Mouse (Mus musculus): ENCODE results near the gene Polg2. TPM values are rescaled to one million over a fixed set of nuclear protein-coding genes. Genes with fewer than 3 reads are reported as not detected.
"Not testable (repeated sequence)": the region's sequence is repeated elsewhere in the genome, so short reads cannot be mapped to it uniquely, and the experiment has no call there.

Gene Polg2
- total RNA-seq, 2 experiments from 2014 or later, result 13.0 to 27.3 TPM

DNA sequence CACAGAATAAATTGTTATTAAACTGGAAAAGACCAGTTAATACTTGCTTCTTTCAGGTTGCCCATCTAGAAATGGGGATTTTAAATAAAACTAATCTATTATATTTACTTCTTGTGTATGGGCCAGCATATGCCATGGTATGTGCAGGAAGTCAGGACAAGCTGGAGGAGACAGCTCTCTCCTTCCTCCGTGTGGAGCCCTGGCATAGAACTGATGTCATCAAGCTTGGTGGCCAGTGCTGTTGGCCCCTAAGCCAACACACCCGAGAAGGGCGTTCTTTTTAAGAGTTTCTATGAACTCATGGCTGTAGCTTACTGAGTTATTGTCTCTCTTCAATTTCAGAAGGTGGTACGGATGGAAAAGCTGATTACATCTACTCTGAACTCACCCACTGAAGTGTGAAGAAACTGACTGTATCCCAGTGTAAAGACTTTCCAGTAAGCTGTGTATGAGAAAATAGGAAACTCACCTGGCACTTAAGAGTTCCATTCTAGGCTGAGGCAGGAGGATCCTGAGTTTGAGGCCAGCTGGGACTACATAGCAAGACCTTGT, 12.7 kb downstream of the Polg2 start:
- ATAC-seq (replicated peaks; ENCODE audit: poor library complexity, severe bottlenecking), result no peak

DNA sequence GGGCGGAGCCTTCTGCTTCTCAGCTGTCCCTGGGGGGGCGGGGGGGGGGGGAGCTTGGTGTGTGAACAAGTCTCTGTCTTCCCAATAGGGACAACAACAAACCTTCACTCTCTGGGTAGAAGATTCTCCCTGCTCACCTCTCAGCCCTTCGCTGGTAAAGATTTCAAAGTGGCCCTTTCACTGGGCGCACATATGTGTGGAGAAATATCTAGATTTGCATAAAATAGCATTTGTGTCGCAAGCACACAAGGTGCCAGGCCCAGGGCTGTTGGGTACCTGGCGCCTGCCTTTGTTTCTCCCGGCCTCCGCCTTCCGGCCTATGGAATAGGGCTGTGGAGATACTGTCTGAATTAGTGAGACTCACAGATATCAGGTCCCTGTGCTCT, 16.5 kb downstream of the Polg2 start:
- no peak for ATAC-seq (replicated peaks; ENCODE audit: poor library complexity, severe bottlenecking)

DNA sequence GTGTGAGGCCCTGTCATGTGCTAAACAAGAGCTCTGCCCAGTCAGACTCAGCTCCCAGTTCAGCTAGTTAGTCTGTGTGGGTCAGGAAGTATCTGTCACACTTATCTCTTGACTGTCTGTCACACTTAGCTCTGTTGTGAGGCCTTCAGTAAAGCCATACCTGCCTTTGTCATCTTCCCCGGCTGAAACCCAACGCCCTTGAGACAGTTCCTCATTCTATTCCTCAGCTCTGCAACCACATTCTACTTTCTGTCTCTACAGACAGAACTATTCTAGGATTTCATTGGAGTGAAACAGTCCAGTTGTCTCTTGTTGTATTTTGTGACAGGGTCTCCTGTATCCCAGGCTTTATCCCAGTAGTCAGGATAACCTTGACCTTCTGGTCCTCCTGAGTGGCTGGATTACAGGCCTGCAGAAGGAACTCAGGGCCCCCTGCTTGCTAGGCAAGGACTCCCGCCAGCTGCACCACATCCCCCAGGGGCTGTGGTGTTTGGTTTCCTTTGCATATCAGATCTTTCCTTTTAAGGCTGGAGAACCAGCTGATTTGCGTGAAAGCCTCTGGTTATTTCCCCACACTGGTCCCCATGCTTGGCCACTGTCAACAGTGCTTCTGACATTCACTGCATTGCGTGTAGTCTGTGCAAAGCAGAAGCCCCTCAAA, 17.1 kb downstream of the Polg2 start:
- peak; percentile 75 for ATAC-seq (replicated peaks; ENCODE audit: poor library complexity, severe bottlenecking)

DNA sequence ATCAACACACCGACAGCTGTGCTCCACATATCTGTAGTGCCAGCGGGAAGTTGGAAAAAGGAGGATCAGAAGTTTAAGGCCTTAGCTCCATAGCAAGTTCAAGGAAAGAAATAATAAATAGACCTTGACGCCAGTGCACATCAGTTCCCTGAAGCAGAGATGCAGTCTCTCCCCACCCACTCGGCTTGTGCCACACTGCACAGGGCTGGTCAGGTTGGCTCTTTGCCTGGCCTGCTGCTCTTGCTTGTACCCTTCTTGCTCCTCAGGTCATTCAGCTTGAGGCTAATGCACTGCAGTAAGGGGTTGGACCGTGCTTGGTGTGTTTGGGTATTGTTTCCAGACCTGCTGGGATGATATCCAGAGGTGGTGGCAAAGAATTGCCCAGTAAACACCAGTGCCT, 18.8 kb downstream of the Polg2 start:
- no peak for ATAC-seq (replicated peaks; ENCODE audit: poor library complexity, severe bottlenecking)

DNA sequence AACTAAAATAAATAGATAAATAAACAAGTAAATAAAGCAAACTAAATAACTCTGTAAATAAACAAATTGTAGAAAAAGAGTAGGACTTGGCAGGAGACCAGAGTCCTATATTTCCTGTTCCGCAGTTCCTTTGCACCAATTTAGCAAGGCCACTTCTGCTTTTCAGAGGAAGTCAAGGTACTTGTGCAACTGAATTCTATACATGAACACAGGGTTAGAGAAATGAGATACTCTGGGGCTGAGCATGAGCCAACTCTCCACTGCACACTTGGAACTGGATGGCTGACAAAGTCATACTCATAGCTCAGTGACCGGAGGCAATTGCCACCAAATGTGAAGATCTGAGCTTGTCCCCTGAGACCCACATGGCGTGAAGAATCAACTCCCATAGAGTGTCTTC, 20.3 kb downstream of the Polg2 start:
- ATAC-seq (replicated peaks; ENCODE audit: poor library complexity, severe bottlenecking), result peak; percentile 75

DNA sequence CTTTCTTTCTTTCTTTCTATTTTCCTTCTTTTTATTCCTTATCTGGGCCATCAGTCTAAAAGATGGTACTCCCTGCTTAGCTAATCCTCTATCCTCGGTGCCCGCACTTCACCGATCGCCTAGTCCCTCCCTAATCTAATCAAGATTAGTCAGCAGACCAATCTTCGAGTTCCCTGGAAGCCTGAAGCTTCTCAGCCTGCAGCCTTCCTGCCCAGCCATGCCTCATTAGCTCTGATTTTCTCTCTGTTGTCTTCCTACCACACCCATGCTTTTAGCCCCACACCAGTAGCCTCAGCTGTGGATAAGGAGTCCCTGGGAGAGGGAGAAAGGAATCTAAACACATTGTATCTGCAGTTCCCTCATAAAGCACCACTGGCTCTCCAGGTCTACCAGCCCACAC, 23.8 kb downstream of the Polg2 start:
- ATAC-seq (replicated peaks; ENCODE audit: poor library complexity, severe bottlenecking), result no peak

DNA sequence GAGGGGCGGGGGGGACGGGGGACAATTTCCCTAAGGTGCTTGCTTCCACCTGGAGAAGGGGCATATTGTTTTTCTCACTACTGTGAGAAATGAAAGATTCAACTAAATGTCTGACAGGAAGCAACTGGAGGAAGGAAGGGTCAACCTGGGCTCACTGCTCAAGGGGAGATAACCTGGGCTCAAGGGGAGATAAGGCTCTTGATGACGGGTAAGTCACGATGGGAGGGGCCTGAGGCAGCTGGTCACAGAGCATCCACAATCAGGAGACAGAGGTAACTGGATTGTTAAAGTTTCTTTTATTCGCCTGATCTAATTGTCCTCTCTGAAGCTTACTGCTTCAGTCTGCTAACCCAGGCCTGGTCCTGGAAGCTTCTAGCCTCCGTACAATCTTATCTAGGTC, 26.0 kb downstream of the Polg2 start:
- no peak for ATAC-seq (replicated peaks; ENCODE audit: poor library complexity, severe bottlenecking)

DNA sequence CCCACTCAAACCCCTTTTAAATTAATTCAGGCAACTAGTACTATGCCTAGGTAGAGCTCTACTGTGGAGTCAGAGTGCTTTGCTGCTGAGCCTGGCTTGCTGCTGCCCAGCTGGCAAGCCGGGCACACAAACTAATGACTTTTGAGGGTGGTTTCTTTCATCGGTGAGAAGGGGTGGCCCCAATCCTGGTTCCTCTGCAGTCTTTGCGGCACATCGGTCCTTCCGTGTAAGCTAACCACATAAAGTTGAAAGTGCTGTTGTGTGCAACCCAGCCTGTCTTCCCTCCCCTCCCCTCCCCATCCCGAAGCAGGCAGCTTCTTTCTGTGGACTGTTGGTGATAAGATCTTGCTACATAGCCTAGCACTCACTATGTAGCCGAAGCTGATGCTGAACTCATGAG, 27.2 kb downstream of the Polg2 start:
- ATAC-seq (replicated peaks; ENCODE audit: poor library complexity, severe bottlenecking), result peak; percentile 85

DNA sequence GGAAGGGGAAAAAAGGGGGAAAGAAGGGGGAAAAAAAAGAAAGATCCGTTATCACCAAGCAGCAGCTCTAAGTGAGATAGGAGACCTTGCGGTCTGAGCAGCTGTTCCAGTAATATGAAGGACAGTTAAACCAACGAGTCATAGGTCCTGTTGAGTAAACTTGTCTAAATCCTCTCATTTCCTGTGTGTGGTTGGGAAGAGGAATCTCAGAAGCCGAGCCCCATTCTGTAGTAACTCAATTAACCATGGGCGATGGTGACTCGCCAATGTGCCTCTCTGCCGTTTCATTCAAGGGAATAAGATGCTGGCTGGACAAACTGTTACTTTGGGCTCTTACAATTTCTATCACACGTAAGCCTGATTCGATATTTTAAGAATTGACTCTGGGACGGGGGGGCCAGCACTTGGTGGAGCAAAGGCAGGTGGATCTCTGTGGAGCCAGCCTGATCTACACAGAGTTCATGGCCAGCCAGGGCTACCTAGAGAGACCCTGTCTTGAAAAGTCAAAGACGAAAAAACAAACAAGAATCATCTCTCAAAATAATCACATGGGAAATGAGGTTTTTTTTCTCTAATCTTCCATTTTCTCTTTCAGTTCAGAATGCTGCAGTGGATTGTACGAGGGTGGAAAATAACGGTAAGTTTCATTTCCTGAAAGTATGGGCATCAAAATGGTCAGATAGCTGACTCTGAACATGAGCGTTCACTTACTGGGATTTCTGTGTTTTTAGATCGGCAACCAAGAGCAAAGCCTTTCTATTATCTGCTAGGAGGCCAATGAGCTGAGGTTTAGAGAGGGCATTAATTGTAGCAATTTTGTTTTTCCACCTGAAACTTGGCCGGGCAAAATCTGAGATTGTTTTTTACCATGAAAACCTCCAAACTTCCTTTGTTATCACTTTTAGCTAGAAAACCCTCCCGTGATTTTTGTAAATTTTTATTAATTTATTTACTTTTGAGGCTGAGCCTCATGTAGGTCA, 28.0 kb downstream of the Polg2 start, which contains the start of gene Milr1:
Gene Milr1 (plus strand): TSS at position 188 of the 980 bp plus-strand sequence.
- ATAC-seq (replicated peaks; ENCODE audit: poor library complexity, severe bottlenecking), result peak; percentile 79

DNA sequence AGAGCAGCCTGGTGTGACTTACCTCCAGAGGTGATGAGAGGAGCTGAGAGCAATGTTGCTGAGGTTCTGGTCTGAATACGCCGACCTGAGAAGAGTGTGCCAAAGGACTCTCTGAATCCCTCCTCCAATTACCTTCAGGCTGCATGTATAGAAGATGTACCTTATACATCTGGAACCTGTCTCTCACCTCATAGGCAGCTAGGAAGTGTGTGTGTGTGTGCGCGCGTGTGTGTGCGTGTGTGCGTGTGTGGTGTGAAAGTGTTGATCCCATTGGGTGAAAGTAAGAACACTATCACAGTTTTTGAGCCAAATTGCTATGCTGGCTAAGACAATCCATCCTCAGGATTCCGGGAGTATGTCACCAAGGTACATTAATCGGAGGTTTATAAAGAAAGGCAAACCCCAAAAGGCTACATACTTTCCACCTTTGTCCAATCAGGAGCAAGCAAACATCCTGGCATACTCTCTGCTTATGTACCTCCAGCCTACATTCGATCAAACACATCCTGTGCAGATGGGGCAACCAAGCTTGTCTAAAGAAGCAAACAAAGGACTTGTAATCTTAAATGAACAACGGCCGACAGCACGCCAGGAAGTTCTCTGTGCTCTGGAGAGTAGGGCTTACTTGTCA, 29.1 kb downstream of the Polg2 start, which contains the start of gene Pecam1:
Gene Pecam1 (minus strand): TSS at position 508 of the 631 bp plus-strand sequence.
- ATAC-seq (replicated peaks; ENCODE audit: poor library complexity, severe bottlenecking), result peak; percentile 34

DNA sequence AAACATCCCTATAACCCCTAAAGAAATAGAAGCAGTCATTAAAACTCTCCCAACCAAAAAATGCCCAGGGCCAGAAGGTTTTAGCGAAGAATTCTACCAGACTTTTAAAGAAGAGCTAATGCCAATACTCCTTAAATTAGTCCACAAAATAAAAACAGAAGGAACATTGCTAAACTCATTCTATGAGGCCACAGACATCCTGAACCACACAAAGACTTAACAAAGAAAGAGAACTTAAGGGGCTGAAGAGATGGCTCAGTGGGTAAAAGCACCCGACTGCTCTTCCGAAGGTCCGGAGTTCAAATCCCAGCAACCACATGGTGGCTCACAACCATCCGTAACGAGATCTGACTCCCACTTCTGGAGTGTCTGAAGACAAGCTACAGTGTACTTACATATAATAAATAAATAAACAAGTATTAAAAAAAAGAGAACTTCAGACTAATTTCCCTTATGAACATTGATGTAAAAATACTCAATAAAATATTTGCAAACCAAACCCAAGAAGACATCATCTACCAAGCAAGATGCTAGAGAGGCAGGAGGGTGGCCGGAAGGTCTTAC, 29.7 kb downstream of the Polg2 start:
- ATAC-seq (replicated peaks; ENCODE audit: poor library complexity, severe bottlenecking), result not testable (repeated sequence)

DNA sequence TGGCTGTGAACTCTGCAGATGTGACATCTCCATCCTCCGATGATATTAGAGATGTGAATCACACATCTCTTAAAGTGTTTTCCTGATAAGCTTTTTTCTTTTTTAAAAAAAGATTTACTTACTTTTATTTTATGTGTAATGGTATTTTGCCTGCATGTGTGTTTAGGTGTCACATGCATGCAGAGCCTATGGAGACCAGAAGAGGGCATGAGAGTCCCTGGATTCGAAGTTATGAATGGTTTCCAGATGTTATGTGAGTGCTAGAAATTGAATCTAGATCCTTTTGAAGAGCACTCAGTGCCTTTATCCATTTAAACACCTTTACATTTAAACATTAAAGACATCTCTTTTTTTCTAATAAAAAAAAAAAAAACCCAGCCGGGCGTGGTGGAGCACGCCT, 34.4 kb downstream of the Polg2 start:
- no peak for ATAC-seq (replicated peaks; ENCODE audit: poor library complexity, severe bottlenecking)

DNA sequence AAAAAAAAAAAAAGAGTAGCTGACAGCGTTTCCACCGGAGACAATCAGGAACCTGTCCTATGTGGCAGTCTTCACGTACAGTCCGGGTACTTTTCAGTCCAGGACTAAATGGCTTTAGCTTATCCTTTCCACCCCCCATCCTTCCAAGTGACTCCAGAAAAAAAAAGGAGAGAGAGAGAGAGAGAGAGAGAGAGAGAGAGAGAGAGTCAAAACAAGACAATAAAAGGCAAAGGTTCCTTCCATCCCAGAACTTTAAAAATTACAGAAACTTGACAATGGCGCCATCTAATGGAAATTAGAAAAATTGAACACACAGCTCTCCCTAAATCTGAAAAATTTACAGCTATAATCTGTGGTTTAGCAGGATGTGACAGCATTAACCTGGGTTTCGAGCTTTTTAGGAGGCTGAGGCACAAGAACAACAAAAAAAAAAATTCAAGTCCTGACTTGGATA, 36.9 kb downstream of the Polg2 start:
- peak; percentile 33; the same call in 1 of the 2 replicates for ATAC-seq (replicated peaks; ENCODE audit: poor library complexity, severe bottlenecking)

DNA sequence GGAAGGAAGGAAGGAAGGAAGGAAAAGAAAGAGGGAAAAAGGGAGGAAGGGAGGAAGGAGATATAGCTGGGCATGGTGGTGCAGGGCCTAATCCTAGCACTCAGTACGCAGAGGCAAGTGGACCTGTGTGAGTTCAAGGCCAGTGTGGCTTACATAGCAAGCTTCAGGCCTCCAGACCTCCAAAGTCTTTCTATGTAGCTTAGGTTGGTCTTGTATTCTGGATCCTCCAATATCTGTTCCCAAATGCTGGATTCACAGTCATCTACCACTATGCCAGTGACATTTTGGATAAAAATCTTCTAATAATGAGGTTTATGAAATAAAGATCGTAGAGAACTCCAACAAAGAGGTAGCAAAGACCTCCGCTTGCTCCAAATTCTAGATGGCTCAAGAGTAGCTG, 37.5 kb downstream of the Polg2 start:
- no peak for ATAC-seq (replicated peaks; ENCODE audit: poor library complexity, severe bottlenecking)

DNA sequence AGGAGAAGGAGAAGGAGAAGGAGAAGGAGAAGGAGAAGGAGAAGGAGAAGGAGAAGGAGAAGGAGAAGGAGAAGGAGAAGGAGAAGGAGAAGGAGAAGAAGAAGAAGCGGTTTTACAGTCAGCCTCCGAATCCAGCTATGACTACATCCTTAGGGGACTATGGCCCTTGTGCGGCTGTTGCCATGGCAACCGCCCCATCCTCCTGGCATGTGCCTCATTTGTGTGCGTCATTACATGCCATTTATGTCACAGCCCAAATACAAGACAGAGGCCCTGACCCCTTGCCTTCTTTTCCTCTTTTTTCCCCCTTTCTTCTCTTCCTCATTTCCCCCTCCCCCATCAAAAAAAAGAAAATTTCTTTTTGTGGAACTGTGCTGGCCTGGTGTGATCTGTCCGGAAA, 38.1 kb downstream of the Polg2 start:
- ATAC-seq (replicated peaks; ENCODE audit: poor library complexity, severe bottlenecking), result peak; percentile 31; the same call in 1 of the 2 replicates

DNA sequence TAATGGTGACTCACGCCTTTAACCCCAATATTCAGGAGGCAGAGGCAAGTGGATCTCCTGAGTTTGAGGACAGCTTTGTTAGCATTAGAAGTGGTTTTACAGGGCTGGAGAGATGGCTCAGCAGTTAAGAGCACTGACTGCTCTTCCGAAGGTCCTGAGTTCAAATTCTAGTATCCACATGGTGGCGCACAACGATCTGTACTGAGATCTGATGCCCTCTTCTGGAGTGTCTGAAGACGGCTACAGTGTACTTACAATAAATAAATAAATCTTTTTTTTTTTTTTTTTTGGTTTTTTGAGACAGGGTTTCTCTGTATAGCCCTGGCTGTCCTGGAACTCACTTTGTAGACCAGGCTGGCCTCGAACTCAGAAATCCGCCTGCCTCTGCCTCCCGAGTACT, 38.6 kb downstream of the Polg2 start:
- ATAC-seq (replicated peaks; ENCODE audit: poor library complexity, severe bottlenecking), result not testable (repeated sequence)

DNA sequence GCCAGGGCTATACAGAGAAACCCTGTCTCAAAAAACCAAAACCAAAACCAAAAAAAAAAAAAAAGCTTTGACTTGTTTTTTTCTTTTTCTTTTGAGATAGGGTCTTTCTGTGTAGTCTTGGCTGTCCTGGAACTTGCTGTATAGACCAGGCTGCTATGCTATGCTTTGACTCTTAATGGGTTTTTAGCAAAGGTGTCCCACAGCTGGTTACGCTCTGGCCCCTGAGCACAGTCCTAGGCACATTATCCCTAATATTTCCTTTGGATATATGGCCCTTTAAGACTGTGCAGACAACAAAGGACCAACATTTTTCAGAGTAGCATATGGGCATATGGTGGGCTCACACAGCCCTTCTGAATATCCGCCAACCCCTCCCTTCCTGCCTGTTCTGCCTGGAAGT, 40.2 kb downstream of the Polg2 start:
- ATAC-seq (replicated peaks; ENCODE audit: poor library complexity, severe bottlenecking), result no peak

DNA sequence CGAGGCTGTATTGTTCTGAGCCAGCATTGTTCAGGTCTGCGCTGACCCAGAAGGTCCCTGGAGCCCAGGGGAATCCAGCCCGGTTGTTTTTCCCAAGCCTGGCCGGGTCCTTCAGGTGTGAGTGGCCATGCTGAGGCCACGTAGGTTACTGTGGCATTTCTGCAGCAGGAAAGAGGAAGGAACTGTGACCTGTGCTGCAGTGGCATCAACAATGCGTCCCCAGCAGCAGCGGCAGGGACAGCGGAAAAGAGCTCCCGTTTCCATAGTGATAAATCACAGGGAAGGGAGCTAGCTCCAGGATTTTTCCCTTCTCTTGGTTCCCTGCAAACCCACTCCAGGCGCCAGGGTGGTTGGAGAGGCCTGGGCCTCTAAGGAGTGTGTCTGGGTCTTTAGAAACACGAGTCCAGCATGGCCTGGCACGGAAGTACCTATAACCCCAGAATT, 42.1 kb downstream of the Polg2 start:
- ATAC-seq (replicated peaks; ENCODE audit: poor library complexity, severe bottlenecking), result peak; percentile 48

DNA sequence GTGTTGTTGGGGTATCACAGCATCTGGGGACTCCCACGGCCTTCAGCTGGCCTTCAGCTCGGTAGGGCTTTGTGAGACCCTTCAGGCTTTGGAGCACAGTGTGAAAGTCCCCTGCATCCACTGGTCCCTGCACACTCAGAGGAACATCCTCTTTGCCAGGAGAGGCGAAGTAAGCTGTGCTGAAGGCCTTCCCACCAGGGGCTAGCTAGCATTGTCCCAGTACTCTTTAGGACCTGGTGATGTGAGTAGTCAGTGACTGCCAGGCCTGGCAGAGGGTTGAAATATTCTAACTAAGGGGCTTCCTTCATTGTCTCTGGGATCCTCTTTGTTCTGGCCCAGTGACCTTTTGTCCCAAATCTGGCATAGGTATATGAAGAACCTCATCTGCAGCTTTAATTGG, 42.7 kb downstream of the Polg2 start:
- no peak for ATAC-seq (replicated peaks; ENCODE audit: poor library complexity, severe bottlenecking)

DNA sequence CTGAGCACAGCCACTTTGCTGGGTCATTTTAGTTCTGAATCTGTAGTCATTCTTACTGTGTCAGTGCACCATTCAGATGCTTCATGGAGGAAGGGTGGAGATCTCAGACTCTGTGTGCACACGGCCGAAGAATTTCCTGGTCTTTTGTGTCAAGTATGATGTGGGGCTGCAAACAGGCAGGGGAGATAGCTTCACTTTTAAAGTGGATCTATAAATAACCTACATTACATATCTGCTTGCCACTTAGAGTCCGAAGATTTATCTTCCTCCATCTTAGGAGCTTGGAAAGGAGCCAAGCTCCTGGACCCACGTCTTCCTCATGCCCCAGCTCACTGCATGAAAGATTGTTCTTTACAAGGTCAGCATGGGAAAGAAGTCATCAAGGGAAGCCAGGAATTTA, 48.6 kb downstream of the Polg2 start:
- no peak for ATAC-seq (replicated peaks; ENCODE audit: poor library complexity, severe bottlenecking)

Measured in granulocyte monocyte progenitor cell, adult 5-6 weeks (primary cell).